Mouse (Mus musculus): ENCODE measurements around the gene Col27a1. TPM values are rescaled to one million over a fixed set of nuclear protein-coding genes. Genes with fewer than 3 reads are reported as not detected.

Col27a1 gene
- polyA plus RNA-seq, 1 experiment from 2014 or later: 2.6 TPM

DNA sequence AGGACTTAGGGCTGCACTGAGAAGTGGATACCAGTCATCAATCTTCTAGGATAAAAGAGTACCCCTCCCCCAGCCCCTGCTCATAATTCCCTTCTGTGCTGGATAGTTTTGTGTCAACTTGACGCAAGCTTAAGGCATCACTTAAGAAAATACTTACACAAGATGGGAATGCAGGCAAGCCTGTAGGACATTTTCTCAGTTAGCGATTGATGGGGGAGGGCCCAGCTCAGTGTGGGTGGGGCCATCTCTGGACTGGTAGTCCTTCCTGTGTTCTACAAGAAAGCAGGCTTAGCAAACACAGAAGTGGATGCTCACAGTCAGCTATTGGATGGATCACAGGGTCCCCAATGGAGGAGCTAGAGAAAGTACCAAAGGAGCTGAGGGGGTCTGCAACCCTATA lies 19.4 kb upstream of the Col27a1 start:
- Histone ChIP-seq H3K4me1 (replicated peaks; ENCODE audit: control insufficient read depth, insufficient read depth, low read length) (no peaks in the 10 kb centered on the region), H3K4me3 (replicated peaks; ENCODE audit: low read length) (no peak overlapping the region), H3K27ac (no peak overlapping the region), H3K9me3 (ENCODE audit: control insufficient read depth, low read length) (no peaks in the 10 kb centered on the region), H3K4me2 (replicated peaks) (no peak overlapping the region), H3K27me3 (ENCODE audit: control insufficient read depth, insufficient read depth, low read length) (no peaks in the 10 kb centered on the region), H3K9ac (no peak overlapping the region), H3K36me3 (replicated peaks; ENCODE audit: control insufficient read depth, insufficient read depth) (no peaks in the 10 kb centered on the region)
- DNase-seq (ENCODE audit: low spot score) (no peak), ATAC-seq (ENCODE audit: low FRiP score) (no peak)
- 91% methylated on average over 2 of the region's 2 CpGs for WGBS

DNA sequence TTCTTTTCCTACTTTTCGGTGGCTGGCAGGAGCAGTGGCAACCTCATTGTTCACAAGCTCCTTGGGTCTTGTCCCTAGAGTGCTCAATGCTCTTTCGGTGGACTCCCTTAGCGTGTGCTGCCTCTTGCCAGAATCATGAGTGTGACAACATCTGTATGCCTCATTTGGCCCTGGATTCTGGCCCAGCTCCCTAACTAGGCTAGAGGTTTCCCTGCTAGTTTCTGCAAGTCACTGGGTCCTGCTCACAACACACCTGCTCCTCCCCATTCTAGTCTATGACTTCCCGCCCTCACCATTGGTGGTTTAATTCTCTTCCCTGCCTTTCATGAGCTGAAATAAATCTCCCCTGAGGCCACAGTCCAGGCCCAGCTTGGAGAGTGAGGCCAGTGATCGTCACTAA lies 14.4 kb upstream of the Col27a1 start:
- ATAC-seq (ENCODE audit: low FRiP score): no peak
- Histone ChIP-seq H3K4me2 (replicated peaks) (no peak overlapping the region), H3K36me3 (replicated peaks; ENCODE audit: control insufficient read depth, insufficient read depth) (no peaks in the 10 kb centered on the region), H3K27me3 (ENCODE audit: control insufficient read depth, insufficient read depth, low read length) (no peaks in the 10 kb centered on the region), H3K27ac (no peak overlapping the region), H3K9me3 (ENCODE audit: control insufficient read depth, low read length) (no peaks in the 10 kb centered on the region), H3K9ac (no peak overlapping the region), H3K4me3 (replicated peaks; ENCODE audit: low read length) (no peak overlapping the region), H3K4me1 (replicated peaks; ENCODE audit: control insufficient read depth, insufficient read depth, low read length) (no peaks in the 10 kb centered on the region)
- no peak for DNase-seq (ENCODE audit: low spot score)
- WGBS: 87% methylated on average over 5 of the region's 5 CpGs

DNA sequence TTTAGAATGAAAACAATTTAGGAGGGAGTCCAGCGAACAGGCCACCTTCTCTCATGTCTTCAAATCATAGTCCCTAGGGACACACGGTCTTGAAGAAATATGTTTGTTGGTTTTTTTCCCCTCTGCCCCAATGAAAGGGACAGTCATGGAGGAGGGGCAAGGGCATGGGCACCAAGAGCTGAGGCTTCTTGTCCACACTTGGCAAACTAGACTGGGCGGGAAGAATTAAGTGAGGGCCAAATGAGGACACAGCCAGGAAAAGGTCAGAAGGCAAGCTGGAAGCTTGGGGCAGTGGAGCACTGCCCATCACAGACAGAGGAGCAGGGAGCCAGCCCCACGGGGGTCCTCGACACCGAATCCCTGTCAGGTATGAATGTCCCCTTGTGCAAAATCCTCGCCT lies 9.9 kb upstream of the Col27a1 start:
- H3K27me3 ChIP-seq (ENCODE audit: control insufficient read depth, insufficient read depth, low read length): no peaks in the 10 kb centered on the region
- H3K4me3 ChIP-seq (replicated peaks; ENCODE audit: low read length): no peak overlapping the region
- no peaks in the 10 kb centered on the region for H3K36me3 ChIP-seq (replicated peaks; ENCODE audit: control insufficient read depth, insufficient read depth)
- no peak for ATAC-seq (ENCODE audit: low FRiP score)
- no peaks in the 10 kb centered on the region for H3K4me1 ChIP-seq (replicated peaks; ENCODE audit: control insufficient read depth, insufficient read depth, low read length)
- H3K4me2 ChIP-seq (replicated peaks): no peak overlapping the region
- no peak overlapping the region for H3K9ac ChIP-seq
- no peaks in the 10 kb centered on the region for H3K9me3 ChIP-seq (ENCODE audit: control insufficient read depth, low read length)
- DNase-seq (ENCODE audit: low spot score): no peak
- 86% methylated on average over 7 of the region's 7 CpGs for WGBS
- H3K27ac ChIP-seq: no peak overlapping the region

DNA sequence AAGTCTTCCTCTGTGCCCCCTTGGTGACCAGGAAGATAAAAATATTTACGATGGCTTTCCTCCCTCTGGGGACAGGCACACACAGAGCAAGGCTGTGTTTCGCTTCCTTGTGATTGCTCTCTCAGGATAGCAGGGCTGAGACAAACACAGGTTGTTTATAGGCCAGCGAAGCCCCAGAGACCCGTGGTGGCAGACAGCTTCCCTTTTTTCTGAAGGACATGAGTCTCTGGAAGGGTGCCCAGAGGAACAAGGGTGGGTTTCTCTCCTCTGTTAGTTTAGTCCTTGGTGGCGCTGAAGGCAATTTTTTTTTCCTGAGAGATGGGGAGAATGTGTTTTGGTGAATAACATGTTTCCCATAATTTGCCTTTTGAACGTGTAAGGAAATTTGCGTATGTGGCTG lies 8.2 kb upstream of the Col27a1 start:
- WGBS: 73% methylated on average over 7 of the region's 7 CpGs

DNA sequence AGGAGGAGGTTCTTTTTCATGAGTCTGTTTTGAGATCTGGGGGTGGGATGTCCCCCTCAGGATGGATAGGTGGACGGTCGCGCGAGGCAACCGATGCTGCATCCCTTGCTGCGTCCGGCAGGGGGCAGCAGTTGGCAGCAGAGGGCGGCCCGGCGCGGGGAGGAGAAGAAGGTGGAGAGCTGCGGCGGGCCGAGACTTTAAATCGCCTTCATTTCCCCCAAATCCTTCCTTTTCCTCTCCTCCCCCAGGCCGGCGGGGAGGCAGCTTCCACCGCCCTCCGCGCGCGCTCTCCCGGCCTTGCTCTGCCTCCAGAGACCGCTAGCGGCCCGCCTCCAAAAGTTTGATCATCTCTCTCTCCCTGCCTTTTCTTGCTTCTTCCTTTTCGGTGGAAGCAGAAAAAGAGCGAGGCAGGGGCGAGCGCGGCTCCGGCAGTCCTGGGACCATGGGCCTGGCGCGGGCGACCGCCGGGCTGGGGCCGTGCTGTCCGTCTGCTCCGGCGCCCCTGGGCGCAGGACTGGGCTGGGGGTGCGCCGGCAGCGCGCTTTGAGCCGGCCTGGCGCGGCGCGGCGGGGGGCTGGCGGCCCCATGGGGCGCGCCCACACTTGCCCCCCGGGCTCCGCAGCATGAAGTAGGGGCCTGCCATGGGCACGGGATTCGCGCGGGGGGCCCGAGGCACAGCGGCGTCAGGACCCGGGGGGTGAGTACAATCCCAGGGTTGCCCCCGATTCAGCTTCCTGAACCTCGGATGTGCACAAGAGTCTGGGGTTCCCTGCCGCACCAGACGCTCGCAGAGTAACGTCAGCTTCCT lies 1.6 kb downstream of the Col27a1 start:
- H3K9ac ChIP-seq: peak overlapping the region; percentile 63
- peaks cover 52% of the 10 kb centered on the region for H3K27me3 ChIP-seq (ENCODE audit: control insufficient read depth, insufficient read depth, low read length)
- H3K4me1 ChIP-seq (replicated peaks; ENCODE audit: control insufficient read depth, insufficient read depth, low read length): peaks cover 20% of the 10 kb centered on the region
- peak overlapping the region; percentile 100 for H3K4me2 ChIP-seq (replicated peaks)
- H3K4me3 ChIP-seq (replicated peaks; ENCODE audit: low read length): peak overlapping the region; percentile 55
- H3K27ac ChIP-seq: no peak overlapping the region
- DNase-seq (ENCODE audit: low spot score) (peak; percentile 79), ATAC-seq (ENCODE audit: low FRiP score) (peak; percentile 52)
- WGBS: under 1% methylated on average over 61 of the region's 71 CpGs
- H3K9me3 ChIP-seq (ENCODE audit: control insufficient read depth, low read length): no peaks in the 10 kb centered on the region
- no peaks in the 10 kb centered on the region for H3K36me3 ChIP-seq (replicated peaks; ENCODE audit: control insufficient read depth, insufficient read depth)

More for the DNA sequence above, 8.2 kb upstream of the Col27a1 start:
- no peak overlapping the region for H3K27ac ChIP-seq
- H3K36me3 ChIP-seq (replicated peaks; ENCODE audit: control insufficient read depth, insufficient read depth): no peaks in the 10 kb centered on the region
- no peaks in the 10 kb centered on the region for H3K9me3 ChIP-seq (ENCODE audit: control insufficient read depth, low read length)
- H3K4me2 ChIP-seq (replicated peaks): no peak overlapping the region
- no peaks in the 10 kb centered on the region for H3K4me1 ChIP-seq (replicated peaks; ENCODE audit: control insufficient read depth, insufficient read depth, low read length)
- no peak overlapping the region for H3K9ac ChIP-seq
- no peak overlapping the region for H3K4me3 ChIP-seq (replicated peaks; ENCODE audit: low read length)
- ATAC-seq (ENCODE audit: low FRiP score) (no peak), DNase-seq (ENCODE audit: low spot score) (no peak)
- H3K27me3 ChIP-seq (ENCODE audit: control insufficient read depth, insufficient read depth, low read length): no peaks in the 10 kb centered on the region

DNA sequence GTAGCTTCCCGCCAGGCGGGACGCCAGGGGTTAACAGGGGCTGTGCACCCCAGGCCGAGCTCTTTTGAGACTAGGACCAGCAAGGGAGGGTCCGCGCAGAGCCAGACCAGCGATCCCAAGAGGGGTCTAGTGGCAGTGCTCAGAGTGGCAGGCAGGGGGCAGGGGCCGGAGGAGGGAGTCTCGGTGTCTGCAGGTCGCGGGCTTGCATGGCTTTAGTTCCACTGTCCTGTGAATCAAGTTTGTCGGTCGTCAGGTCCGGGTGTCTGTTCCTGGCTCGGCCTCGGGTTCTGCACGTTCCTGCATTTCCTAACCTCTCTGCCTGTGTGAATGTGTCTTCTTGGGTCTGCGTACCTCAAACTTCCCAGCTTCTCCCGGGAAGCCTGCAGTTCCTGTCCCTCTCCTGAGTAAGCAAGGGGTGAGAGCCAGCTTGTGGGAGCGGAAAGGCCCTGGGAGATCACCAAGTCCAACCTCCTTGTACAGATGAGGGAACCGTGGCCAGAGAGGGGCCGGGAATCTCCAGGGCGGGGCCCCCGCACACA lies 2.3 kb downstream of the Col27a1 start:
- H3K4me1 ChIP-seq (replicated peaks; ENCODE audit: control insufficient read depth, insufficient read depth, low read length): peaks cover 20% of the 10 kb centered on the region
- no peaks in the 10 kb centered on the region for H3K9me3 ChIP-seq (ENCODE audit: control insufficient read depth, low read length)
- H3K4me2 ChIP-seq (replicated peaks): peak overlapping the region; percentile 100
- DNase-seq (ENCODE audit: low spot score) (no peak), ATAC-seq (ENCODE audit: low FRiP score) (peak; percentile 46; the same call in 1 of the 2 replicates)
- H3K9ac ChIP-seq: peak overlapping the region; percentile 63
- no peak overlapping the region for H3K27ac ChIP-seq
- peaks cover 52% of the 10 kb centered on the region for H3K27me3 ChIP-seq (ENCODE audit: control insufficient read depth, insufficient read depth, low read length)
- H3K36me3 ChIP-seq (replicated peaks; ENCODE audit: control insufficient read depth, insufficient read depth): no peaks in the 10 kb centered on the region
- WGBS: 2% methylated on average over 24 of the region's 24 CpGs
- H3K4me3 ChIP-seq (replicated peaks; ENCODE audit: low read length): peak overlapping the region; percentile 55

DNA sequence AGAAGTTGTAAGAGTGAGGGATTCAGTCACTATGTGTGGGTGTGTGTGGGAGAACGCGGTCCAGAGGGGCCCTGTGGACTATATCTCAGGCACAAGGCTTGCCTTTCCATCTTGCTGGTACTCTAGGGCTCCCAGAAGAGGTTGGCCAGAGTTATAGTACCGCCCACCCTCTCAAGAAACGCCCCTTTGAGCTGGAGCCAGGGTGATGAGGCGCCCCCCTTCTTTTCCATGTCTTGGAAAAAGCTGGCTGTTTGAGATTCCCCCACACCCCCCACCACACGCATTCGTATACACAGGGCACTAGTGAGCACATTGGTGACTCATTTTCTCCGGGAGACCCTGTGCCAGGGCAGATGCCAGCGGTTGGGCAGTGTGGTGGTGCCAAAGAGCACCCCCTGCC lies 2.8 kb downstream of the Col27a1 start:
- no peaks in the 10 kb centered on the region for H3K36me3 ChIP-seq (replicated peaks; ENCODE audit: control insufficient read depth, insufficient read depth)
- H3K4me1 ChIP-seq (replicated peaks; ENCODE audit: control insufficient read depth, insufficient read depth, low read length): peaks cover 20% of the 10 kb centered on the region
- no peak overlapping the region for H3K9ac ChIP-seq
- 23% methylated on average over 9 of the region's 9 CpGs for WGBS
- no peak overlapping the region for H3K27ac ChIP-seq
- H3K4me2 ChIP-seq (replicated peaks): peak overlapping the region; percentile 100
- ATAC-seq (ENCODE audit: low FRiP score): peak; percentile 22; the same call in 1 of the 2 replicates
- no peak for DNase-seq (ENCODE audit: low spot score)
- peaks cover 50% of the 10 kb centered on the region for H3K27me3 ChIP-seq (ENCODE audit: control insufficient read depth, insufficient read depth, low read length)
- H3K9me3 ChIP-seq (ENCODE audit: control insufficient read depth, low read length): no peaks in the 10 kb centered on the region
- H3K4me3 ChIP-seq (replicated peaks; ENCODE audit: low read length): peak overlapping the region; percentile 55

DNA sequence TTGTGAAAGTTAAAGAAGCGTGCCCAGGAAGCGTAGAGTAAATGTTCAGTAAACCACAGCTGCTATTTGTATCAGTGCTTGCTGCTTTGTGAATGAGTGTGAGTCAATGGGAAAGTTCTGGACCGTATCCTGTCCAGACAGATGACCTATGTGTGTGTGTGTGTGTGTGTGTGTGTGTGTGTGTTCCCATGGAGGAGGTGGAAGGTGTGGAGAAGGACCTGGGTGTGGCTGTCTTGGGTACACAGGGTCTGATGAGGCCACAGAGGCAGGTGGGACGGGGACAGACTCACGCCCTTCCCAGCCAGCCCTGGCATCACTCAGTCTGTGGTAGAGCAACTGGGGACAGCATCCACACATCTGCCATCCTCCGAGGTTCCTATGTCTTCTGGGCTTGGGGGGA lies 3.7 kb downstream of the Col27a1 start:
- no peak for ATAC-seq (ENCODE audit: low FRiP score)
- no peak overlapping the region for H3K27ac ChIP-seq
- peaks cover 20% of the 10 kb centered on the region for H3K4me1 ChIP-seq (replicated peaks; ENCODE audit: control insufficient read depth, insufficient read depth, low read length)
- WGBS: 95% methylated on average over 6 of the region's 6 CpGs
- H3K9me3 ChIP-seq (ENCODE audit: control insufficient read depth, low read length): no peaks in the 10 kb centered on the region
- H3K27me3 ChIP-seq (ENCODE audit: control insufficient read depth, insufficient read depth, low read length): peaks cover 40% of the 10 kb centered on the region
- H3K4me3 ChIP-seq (replicated peaks; ENCODE audit: low read length): no peak overlapping the region
- H3K4me2 ChIP-seq (replicated peaks): no peak overlapping the region
- H3K36me3 ChIP-seq (replicated peaks; ENCODE audit: control insufficient read depth, insufficient read depth): no peaks in the 10 kb centered on the region
- no peak overlapping the region for H3K9ac ChIP-seq
- DNase-seq (ENCODE audit: low spot score): no peak

DNA sequence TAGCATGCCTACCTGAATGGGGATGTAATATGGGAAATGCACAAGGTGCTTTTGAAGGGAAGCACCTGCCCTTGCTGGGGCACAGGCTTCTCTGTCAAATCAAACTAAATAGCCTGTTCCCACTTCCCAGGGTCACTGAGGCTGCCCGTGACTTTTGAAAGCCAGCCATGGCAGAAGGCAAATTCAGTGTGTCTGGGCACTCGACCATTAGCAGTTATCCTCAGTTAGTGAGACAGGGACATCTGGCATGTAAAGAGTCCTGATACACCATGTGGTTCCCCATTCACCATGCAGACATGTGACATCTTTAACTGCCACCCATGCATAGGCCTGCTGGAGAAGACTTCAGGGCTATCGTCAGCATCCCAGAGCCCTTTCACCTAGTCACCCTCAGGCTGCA lies 5.3 kb downstream of the Col27a1 start:
- Histone ChIP-seq H3K27ac (no peak overlapping the region), H3K27me3 (ENCODE audit: control insufficient read depth, insufficient read depth, low read length) (peaks cover 25% of the 10 kb centered on the region), H3K4me3 (replicated peaks; ENCODE audit: low read length) (no peak overlapping the region), H3K36me3 (replicated peaks; ENCODE audit: control insufficient read depth, insufficient read depth) (no peaks in the 10 kb centered on the region), H3K9ac (no peak overlapping the region), H3K4me1 (replicated peaks; ENCODE audit: control insufficient read depth, insufficient read depth, low read length) (peaks cover 14% of the 10 kb centered on the region), H3K4me2 (replicated peaks) (no peak overlapping the region), H3K9me3 (ENCODE audit: control insufficient read depth, low read length) (no peaks in the 10 kb centered on the region)
- no peak for ATAC-seq (ENCODE audit: low FRiP score)
- WGBS: 77% methylated on average over 3 of the region's 3 CpGs
- DNase-seq (ENCODE audit: low spot score): no peak

All from hindbrain, embryonic 14.5 days (tissue).